11 mouse cellular contexts compared by ENCODE assay signal in genomic region chr2:32784048-32784681, GRCm38 (mm10). TPM values are rescaled to one million over a fixed set of nuclear protein-coding genes. Genes with fewer than 3 reads are reported as not detected.
DNase-seq lines count a peak whose midpoint lies in the region; ATAC-seq and TF ChIP-seq lines count a peak whose summit lies in the region.
"Had no signal": no experiment of that assay in that cellular context is flagged by ENCODE, and none has a peak within 500 bp of the region (broad histone marks: within the 10 kb centered on the region; RNA-seq: fewer than 3 reads in every experiment).

Gene Cfap157, minus strand, starts transcription at chr2:32784428.

- H3K9me3 ChIP-seq in forebrain, embryonic 14.5 days (replicated peaks; ENCODE audit: control insufficient read depth, low read length), result no peaks in the 10 kb centered on the region
- H3K9me3 ChIP-seq in forebrain, embryonic 13.5 days (replicated peaks), result no peaks in the 10 kb centered on the region
- no peaks in the 10 kb centered on the region for H3K9me3 ChIP-seq in heart, embryonic 16.5 days (replicated peaks; ENCODE audit: control insufficient read depth, low read length)
- no peaks in the 10 kb centered on the region for H3K9me3 ChIP-seq in limb, embryonic 14.5 days (ENCODE audit: control insufficient read depth, low read length)
- H3K9me3 ChIP-seq: midbrain, embryonic 12.5 days had no signal

- DNase-seq in forebrain, embryonic 14.5 days (ENCODE audit: low spot score), result peak; percentile 37
- peak; percentile 22 for DNase-seq in NIH3T3 (ENCODE audit: low read depth)
- peak; percentile 57 for DNase-seq in limb, embryonic 14.5 days (ENCODE audit: low spot score)
- no peak for DNase-seq in urinary bladder, postnatal 14 days (ENCODE audit: low spot score)
- no peak for DNase-seq in adrenal gland, adult 8-10 months
- DNase-seq in adrenal gland, adult 18-20 months (ENCODE audit: low spot score in 2 of 2), result no peak
- DNase-seq: B cell, adult 2 months had no signal

- H3K27me3 ChIP-seq in forebrain, embryonic 14.5 days (replicated peaks; ENCODE audit: control insufficient read depth, insufficient read depth, low read length), result no peaks in the 10 kb centered on the region
- no peaks in the 10 kb centered on the region for H3K27me3 ChIP-seq in forebrain, embryonic 13.5 days
- no peaks in the 10 kb centered on the region for H3K27me3 ChIP-seq in heart, embryonic 16.5 days (ENCODE audit: control insufficient read depth, insufficient read depth, low read length)
- H3K27me3 ChIP-seq in limb, embryonic 14.5 days (ENCODE audit: control insufficient read depth, insufficient read depth, low read length), result no peaks in the 10 kb centered on the region
- H3K27me3 ChIP-seq: midbrain, embryonic 12.5 days had no signal

- 70% methylated on average over 4 of the region's 4 CpGs for WGBS in forebrain, embryonic 14.5 days
- 72% methylated on average over 4 of the region's 4 CpGs for WGBS in forebrain, embryonic 13.5 days
- 53% methylated on average over 4 of the region's 4 CpGs for WGBS in heart, embryonic 16.5 days
- 45% methylated on average over 4 of the region's 4 CpGs for WGBS in limb, embryonic 14.5 days

- H3K4me2 ChIP-seq in forebrain, embryonic 14.5 days (ENCODE audit: low read length), result no peak within 1 kb of the TSS
- H3K4me2 ChIP-seq in forebrain, embryonic 13.5 days, result no peak within 1 kb of the TSS
- no peak within 1 kb of the TSS for H3K4me2 ChIP-seq in heart, embryonic 16.5 days (ENCODE audit: low read depth, low read length)
- 0 out of 2 replicates have a peak within 1 kb of the TSS, but pooled peaks have one; percentile 1 for H3K4me2 ChIP-seq in limb, embryonic 14.5 days (replicated peaks; ENCODE audit: low read depth, low read length, severe bottlenecking)
- H3K4me2 ChIP-seq: midbrain, embryonic 12.5 days had no signal

- H3K36me3 ChIP-seq in forebrain, embryonic 14.5 days (ENCODE audit: control insufficient read depth, insufficient read depth, low read length), result peaks cover 3% of the 10 kb centered on the region; the same call in 1 of the 2 replicates
- 0 out of 2 replicates have a peak, but pooled peaks cover 7% of the 10 kb centered on the region for H3K36me3 ChIP-seq in forebrain, embryonic 13.5 days (ENCODE audit: poor library complexity, severe bottlenecking)
- no peaks in the 10 kb centered on the region for H3K36me3 ChIP-seq in heart, embryonic 16.5 days (ENCODE audit: control insufficient read depth, insufficient read depth)
- no peaks in the 10 kb centered on the region for H3K36me3 ChIP-seq in limb, embryonic 14.5 days (ENCODE audit: control insufficient read depth, insufficient read depth, low read length)
- H3K36me3 ChIP-seq: midbrain, embryonic 12.5 days had no signal

- no peak for ATAC-seq in forebrain, embryonic 14.5 days
- ATAC-seq in forebrain, embryonic 13.5 days, result no peak
- ATAC-seq in heart, embryonic 16.5 days (replicated peaks; ENCODE audit: extremely low read depth, insufficient read depth, low FRiP score), result peak; percentile 68
- peak; percentile 56; the same call in 1 of the 2 replicates for ATAC-seq in limb, embryonic 14.5 days (ENCODE audit: low FRiP score, low read depth)

- H3K9ac ChIP-seq in forebrain, embryonic 14.5 days (ENCODE audit: low read length), result no peak within 1 kb of the TSS
- no peak within 1 kb of the TSS for H3K9ac ChIP-seq in forebrain, embryonic 13.5 days
- H3K9ac ChIP-seq in heart, embryonic 16.5 days (ENCODE audit: low read length), result no peak within 1 kb of the TSS
- no peak within 1 kb of the TSS for H3K9ac ChIP-seq in limb, embryonic 14.5 days (ENCODE audit: low read depth, low read length, severe bottlenecking)
- H3K9ac ChIP-seq: midbrain, embryonic 12.5 days had no signal

- H3K27ac ChIP-seq in forebrain, embryonic 14.5 days (ENCODE audit: low read depth, low read length), result no peak within 1 kb of the TSS
- no peak within 1 kb of the TSS for H3K27ac ChIP-seq in forebrain, embryonic 13.5 days
- H3K27ac ChIP-seq in heart, embryonic 16.5 days (ENCODE audit: low read length), result no peak within 1 kb of the TSS
- no peak within 1 kb of the TSS for H3K27ac ChIP-seq in limb, embryonic 14.5 days (replicated peaks; ENCODE audit: low read depth, low read length)
- H3K27ac ChIP-seq: layer of hippocampus, adult 2 months; midbrain, embryonic 12.5 days had no signal

- H3K4me1 ChIP-seq in forebrain, embryonic 14.5 days (ENCODE audit: control insufficient read depth, insufficient read depth, low read length), result no peaks in the 10 kb centered on the region
- no peaks in the 10 kb centered on the region for H3K4me1 ChIP-seq in forebrain, embryonic 13.5 days
- H3K4me1 ChIP-seq in heart, embryonic 16.5 days (ENCODE audit: control insufficient read depth, insufficient read depth, low read length), result peaks cover 5% of the 10 kb centered on the region
- peaks cover 6% of the 10 kb centered on the region for H3K4me1 ChIP-seq in limb, embryonic 14.5 days (ENCODE audit: control insufficient read depth, insufficient read depth, low read length)

- TF ChIP-seq POLR2A in limb, embryonic 14.5 days (IDR thresholded peaks at IDR 0.05; ENCODE audit: borderline replicate concordance, extremely low read depth, insufficient read depth, insufficient read length), result no peak

- H3K4me3 ChIP-seq in forebrain, embryonic 14.5 days (ENCODE audit: low read depth, low read length), result no peak within 1 kb of the TSS
- no peak within 1 kb of the TSS for H3K4me3 ChIP-seq in forebrain, embryonic 13.5 days
- no peak within 1 kb of the TSS for H3K4me3 ChIP-seq in heart, embryonic 16.5 days (ENCODE audit: low read length)
- H3K4me3 ChIP-seq in limb, embryonic 14.5 days (replicated peaks; ENCODE audit: low read length), result no peak within 1 kb of the TSS
- H3K4me3 ChIP-seq: layer of hippocampus, adult 2 months; midbrain, embryonic 12.5 days had no signal

RNA-seq across cellular contexts. Expression of gene Cfap157, which starts in this region (rescaled TPM):
- polyA plus RNA-seq in forebrain, embryonic 14.5 days (2014; fragmentation: Nextera tagmentation; extraction: Ambion mirVana), result 0.17 and 0.30 TPM in 2 replicates
- 0.45 and 1.4 TPM in 2 replicates for polyA plus RNA-seq in forebrain, embryonic 13.5 days (2015; fragmentation: Nextera tagmentation; extraction: Ambion mirVana)
- 0.53 and 0.70 TPM in 2 replicates for polyA plus RNA-seq in heart, embryonic 16.5 days (2015; fragmentation: Nextera tagmentation; extraction: Ambion mirVana)
- polyA plus RNA-seq in limb, embryonic 14.5 days (2012; rRNA removed), result 0.04 and 0.05 TPM in 2 replicates
- polyA plus RNA-seq in limb, embryonic 14.5 days (2014; fragmentation: Nextera tagmentation; extraction: Ambion mirVana), result 0.11 and 0.12 TPM in 2 replicates
- not detected for total RNA-seq in adrenal gland, adult 8-10 months (2022)
- total RNA-seq in adrenal gland, adult 18-20 months (2021), result under 1 TPM in 1 of 2 experiments, not detected in 1; 0.16 TPM

Comparison
In these comparisons a context has a peak if more than half of its experiments do, and no peak if none do; other contexts are left out.
1. Peak in DNase-seq in forebrain, embryonic 14.5 days; RNA of the gene not detected or under 1 TPM.
2. Peak in ATAC-seq in heart, embryonic 16.5 days; RNA of the gene not detected or under 1 TPM.
3. Peak in DNase-seq, ATAC-seq and H3K4me2 ChIP-seq in limb, embryonic 14.5 days; RNA of the gene not detected or under 1 TPM.